Mouse (Mus musculus) intestine, postnatal 0 days (tissue): ENCODE measurements around the gene Cmtm4. TPM values are rescaled to one million over a fixed set of nuclear protein-coding genes. Genes with fewer than 3 reads are reported as not detected.

ENCODE experiments used
- ATAC-seq: fragments of 200-750 bp; cut with Nextera tagmentation; 2 replicates; pipeline ENCODE4 v1.8.0; 2017; ENCODE audit warnings: mild to moderate bottlenecking, moderate TSS enrichment, moderate library complexity
- H3K27ac ChIP-seq: fragments of 300-500 bp; sonication (generic); 2 replicates; pipeline ENCODE4 v1.5.1; 2014; ENCODE audit warnings: mild to moderate bottlenecking, low read depth, low read length, moderate library complexity
- H3K27me3 ChIP-seq: fragments of 300-500 bp; sonication (generic); replicated peaks from 2 replicates; pipeline ENCODE4 v1.6.1; 2014; ENCODE audit warnings: low read length, mixed read lengths; ENCODE audit not compliant: control insufficient read depth, insufficient read depth
- H3K36me3 ChIP-seq: fragments of 300-500 bp; sonication (generic); 2 replicates; pipeline ENCODE4 v1.6.1; 2014; ENCODE audit warnings: mild to moderate bottlenecking, moderate library complexity; ENCODE audit not compliant: control insufficient read depth, insufficient read depth
- H3K4me1 ChIP-seq: fragments of 300-500 bp; sonication (generic); replicated peaks from 2 replicates; pipeline ENCODE4 v1.6.1; 2014; ENCODE audit warnings: antibody characterized with exemption, low read length, mixed read lengths; ENCODE audit not compliant: control insufficient read depth, insufficient read depth
- H3K4me2 ChIP-seq: fragments of 300-500 bp; sonication (generic); replicated peaks from 2 replicates; pipeline ENCODE4 v1.6.1; 2014; ENCODE audit warnings: low read depth, mild to moderate bottlenecking, moderate library complexity
- H3K4me3 ChIP-seq: fragments of 300-500 bp; sonication (generic); 2 replicates; pipeline ENCODE4 v1.5.1; 2014; ENCODE audit warnings: low read depth, low read length
- H3K9ac ChIP-seq: fragments of 300-500 bp; sonication (generic); 2 replicates; pipeline ENCODE4 v1.6.1; 2014; ENCODE audit warnings: mild to moderate bottlenecking, low read depth, low read length
- H3K9me3 ChIP-seq: fragments of 300-500 bp; sonication (generic); 2 replicates; pipeline ENCODE4 v1.6.1; 2016; ENCODE audit warnings: mixed run types; ENCODE audit not compliant: control insufficient read depth
- CTCF ChIP-seq: sonication (generic); IDR thresholded peaks from 2 replicates; pipeline ENCODE4 v1.5.1; 2016; ENCODE audit warnings: low read depth, mild to moderate bottlenecking, control low read depth, antibody characterized with exemption, moderate library complexity
- WGBS: fragments of 180-500 bp; shearing (Covaris S2); extraction: QIAGEN DNeasy Blood & Tissue Kit; methylation state at CpG from one replicate; pipeline ENCODE4 v1.1.7; 2014; 5-methylcytosine and 5-hydroxymethylcytosine counted together
- polyA plus RNA-seq: library from polyadenylated mRNA; unstranded; fragments of >200 nt; fragmentation: Nextera tagmentation; extraction: Ambion mirVana; gene quantifications from 2 replicates; pipeline ENCODE4 v1.2.1, GENCODE M21; 2015

Gene Cmtm4
- polyA plus RNA-seq, 1 experiment from 2014 or later: 5.9 TPM

DNA sequence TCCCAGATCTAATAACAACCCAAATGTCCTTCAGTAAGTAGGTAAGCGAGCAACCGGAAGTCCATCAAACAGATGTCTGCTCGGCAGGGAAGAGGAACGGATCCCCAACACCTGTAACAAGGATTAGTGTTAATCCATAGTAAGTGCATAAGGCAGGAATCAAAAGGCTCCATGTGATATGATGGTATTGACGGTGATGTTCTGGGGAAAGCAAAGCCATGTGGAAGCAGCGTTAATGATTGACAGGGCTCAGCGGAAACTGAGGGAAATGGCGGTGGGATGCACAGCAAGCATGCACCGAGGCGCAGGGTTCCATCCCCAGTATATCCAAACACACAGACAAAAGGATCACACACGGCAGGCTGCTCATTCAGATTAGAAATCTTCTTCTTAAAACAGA lies 21.3 kb downstream of the Cmtm4 start:
- 40% methylated on average over 11 of the region's 11 CpGs for WGBS
- no peak for TF ChIP-seq CTCF
- Histone ChIP-seq H3K9ac (no peak overlapping the region), H3K9me3 (no peaks in the 10 kb centered on the region), H3K4me2 (peak overlapping the region; percentile 54), H3K4me3 (no peak overlapping the region), H3K27me3 (no peaks in the 10 kb centered on the region), H3K4me1 (peaks cover 12% of the 10 kb centered on the region; the same call in 1 of the 2 replicates), H3K27ac (peak overlapping the region; percentile 84), H3K36me3 (no peaks in the 10 kb centered on the region)
- peak; percentile 43 for ATAC-seq

DNA sequence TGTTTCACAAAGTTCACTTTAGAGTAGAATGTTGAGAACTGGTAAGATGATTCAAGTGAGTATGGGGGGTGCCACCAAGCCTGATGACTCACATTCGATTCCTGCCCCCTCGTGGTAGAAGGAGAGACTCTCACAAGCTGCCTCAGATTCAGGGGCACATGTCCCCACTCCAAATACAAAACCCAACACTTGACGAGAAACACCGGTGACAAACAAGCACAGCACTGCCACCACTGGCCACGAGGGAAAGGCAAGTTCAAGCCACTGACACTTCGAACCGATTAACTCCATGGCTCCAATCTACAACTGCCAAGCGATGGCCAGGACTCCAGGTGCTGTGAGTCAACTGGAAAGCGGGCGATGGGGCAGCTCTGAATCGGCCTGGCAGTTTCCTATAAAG lies 21.8 kb downstream of the Cmtm4 start:
- ATAC-seq: peak; percentile 31; the same call in 1 of the 2 replicates
- TF ChIP-seq CTCF: peak; percentile 60
- 46% methylated on average over 11 of the region's 11 CpGs for WGBS
- no peak overlapping the region for H3K4me3 ChIP-seq
- H3K4me1 ChIP-seq: peaks cover 12% of the 10 kb centered on the region; the same call in 1 of the 2 replicates
- no peak overlapping the region for H3K9ac ChIP-seq
- H3K27ac ChIP-seq: peak overlapping the region; percentile 46
- H3K27me3 ChIP-seq: no peaks in the 10 kb centered on the region
- no peaks in the 10 kb centered on the region for H3K36me3 ChIP-seq
- H3K9me3 ChIP-seq: no peaks in the 10 kb centered on the region
- peak overlapping the region; percentile 54 for H3K4me2 ChIP-seq

DNA sequence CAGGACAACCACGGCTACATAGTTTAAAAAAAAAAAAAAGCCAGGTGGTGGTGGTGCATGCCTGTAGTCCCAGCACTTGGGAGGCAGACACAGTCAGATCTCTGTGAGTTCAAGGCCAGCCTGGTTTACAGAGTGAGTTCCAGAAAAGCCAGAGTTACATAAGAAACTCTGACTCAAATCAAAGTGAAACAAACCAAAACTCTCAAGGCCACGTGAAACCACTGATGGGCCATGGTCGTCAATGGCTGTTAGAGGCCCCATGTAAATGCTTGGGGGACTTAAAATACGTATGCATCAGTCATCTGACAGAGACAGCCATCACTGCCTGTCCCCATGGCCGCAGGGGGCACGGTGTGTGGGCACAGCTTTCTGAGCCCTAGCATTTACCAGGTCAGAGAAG lies 24.5 kb downstream of the Cmtm4 start:
- H3K9ac ChIP-seq: no peak overlapping the region
- WGBS: 79% methylated on average over 6 of the region's 6 CpGs
- peaks cover 9% of the 10 kb centered on the region; the same call in 1 of the 2 replicates for H3K4me1 ChIP-seq
- H3K27ac ChIP-seq: no peak overlapping the region
- no peak for ATAC-seq
- H3K4me2 ChIP-seq: no peak overlapping the region
- H3K9me3 ChIP-seq: no peaks in the 10 kb centered on the region
- H3K36me3 ChIP-seq: no peaks in the 10 kb centered on the region
- H3K27me3 ChIP-seq: no peaks in the 10 kb centered on the region
- H3K4me3 ChIP-seq: no peak overlapping the region
- no peak for TF ChIP-seq CTCF

DNA sequence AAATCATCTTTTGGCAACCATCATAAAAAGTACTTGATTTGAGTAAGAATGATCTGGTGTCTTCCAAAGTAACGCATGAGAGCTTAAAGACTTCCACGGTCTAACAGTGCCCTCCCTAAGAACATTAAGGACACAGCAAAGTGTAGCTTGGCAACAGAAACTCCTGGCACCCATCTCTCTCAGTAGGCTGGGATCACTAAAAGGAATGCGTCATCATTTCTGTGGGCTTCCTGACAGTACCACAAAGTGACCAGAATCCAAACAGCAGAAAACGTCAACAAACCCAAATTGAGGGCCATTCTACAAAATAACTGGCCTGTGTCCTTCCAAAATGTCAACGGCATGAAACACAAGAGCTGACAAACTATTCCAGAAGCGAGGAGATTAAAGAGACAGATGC lies 25.5 kb downstream of the Cmtm4 start:
- no peaks in the 10 kb centered on the region for H3K27me3 ChIP-seq
- H3K4me1 ChIP-seq: 0 out of 2 replicates have a peak, but pooled peaks cover 4% of the 10 kb centered on the region
- no peak overlapping the region for H3K4me2 ChIP-seq
- no peak for TF ChIP-seq CTCF
- no peak overlapping the region for H3K9ac ChIP-seq
- no peak overlapping the region for H3K27ac ChIP-seq
- no peak for ATAC-seq
- H3K4me3 ChIP-seq: no peak overlapping the region
- 64% methylated on average over 6 of the region's 6 CpGs for WGBS
- no peaks in the 10 kb centered on the region for H3K36me3 ChIP-seq
- no peaks in the 10 kb centered on the region for H3K9me3 ChIP-seq

DNA sequence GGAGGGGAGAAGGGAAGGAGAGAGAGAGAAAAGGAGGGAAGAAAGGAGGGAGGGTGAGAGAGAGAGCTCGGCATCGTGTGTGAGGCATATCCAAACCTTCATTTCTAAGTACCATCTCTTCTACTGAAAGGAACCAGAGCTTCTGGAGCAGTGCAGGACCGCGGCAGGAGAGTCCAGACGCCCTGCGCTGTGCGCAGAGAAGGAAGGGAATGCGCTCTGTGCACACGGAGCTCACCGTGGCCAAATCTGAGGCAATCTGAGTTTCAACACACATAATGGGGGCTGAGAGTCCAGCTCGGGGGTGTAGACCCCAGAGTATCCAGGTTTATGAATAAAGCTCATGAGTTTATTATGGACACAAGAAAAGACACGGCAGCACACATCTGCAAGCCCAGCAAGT lies 26.0 kb downstream of the Cmtm4 start:
- Histone ChIP-seq H3K36me3 (no peaks in the 10 kb centered on the region), H3K9ac (no peak overlapping the region), H3K4me2 (no peak overlapping the region), H3K4me1 (0 out of 2 replicates have a peak, but pooled peaks cover 4% of the 10 kb centered on the region), H3K27ac (no peak overlapping the region), H3K4me3 (no peak overlapping the region), H3K27me3 (no peaks in the 10 kb centered on the region), H3K9me3 (no peaks in the 10 kb centered on the region)
- no peak for TF ChIP-seq CTCF
- no peak for ATAC-seq
- 72% methylated on average over 12 of the region's 12 CpGs for WGBS

DNA sequence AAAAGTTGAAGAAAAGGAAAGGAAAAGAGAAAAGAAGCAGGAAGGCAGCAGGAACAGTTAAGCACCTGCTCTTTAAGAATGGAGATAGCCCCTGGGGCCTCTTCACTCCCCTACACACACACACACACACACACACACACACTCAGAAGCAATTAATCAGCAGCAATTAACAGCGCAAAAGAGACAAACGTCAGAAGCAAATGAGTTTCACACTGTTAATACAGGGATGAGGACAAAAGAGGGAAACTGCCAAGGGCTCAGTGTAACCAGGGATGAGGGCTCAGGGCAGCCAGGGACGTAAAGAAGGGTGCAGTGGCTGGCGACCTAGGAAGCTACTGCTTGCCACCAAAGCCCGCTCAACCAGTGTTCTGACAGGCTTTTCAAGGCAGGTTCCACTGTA lies 28.2 kb downstream of the Cmtm4 start:
- Histone ChIP-seq H3K4me1 (no peaks in the 10 kb centered on the region), H3K4me2 (no peak overlapping the region), H3K9me3 (no peaks in the 10 kb centered on the region), H3K9ac (no peak overlapping the region), H3K36me3 (0 out of 2 replicates have a peak, but pooled peaks cover 3% of the 10 kb centered on the region), H3K27ac (no peak overlapping the region), H3K4me3 (no peak overlapping the region), H3K27me3 (no peaks in the 10 kb centered on the region)
- TF ChIP-seq CTCF: no peak
- no peak for ATAC-seq
- WGBS: 44% methylated on average over 5 of the region's 5 CpGs

DNA sequence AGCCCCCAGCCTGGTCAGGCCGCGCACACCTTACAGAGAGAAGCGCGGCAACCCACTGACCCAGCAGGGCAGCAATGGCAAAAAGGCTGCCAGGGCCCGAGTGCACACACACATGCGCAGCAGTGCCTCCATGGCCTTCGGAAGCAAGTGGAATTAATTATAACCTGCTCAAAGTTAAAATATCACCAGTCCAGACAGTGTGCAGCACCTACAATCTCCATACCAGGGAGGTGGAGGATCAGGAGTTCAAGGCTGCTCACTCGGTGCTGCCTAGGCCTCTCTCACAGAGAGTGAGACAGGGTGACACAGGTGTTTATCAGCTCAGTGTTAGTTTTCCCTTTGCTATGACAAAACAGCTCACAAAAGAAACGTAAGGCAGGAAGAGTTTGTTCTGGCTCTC lies 29.9 kb downstream of the Cmtm4 start:
- Histone ChIP-seq H3K4me2 (no peak overlapping the region), H3K9ac (no peak overlapping the region), H3K27ac (no peak overlapping the region), H3K9me3 (no peaks in the 10 kb centered on the region), H3K4me3 (no peak overlapping the region), H3K36me3 (0 out of 2 replicates have a peak, but pooled peaks cover 7% of the 10 kb centered on the region), H3K27me3 (no peaks in the 10 kb centered on the region), H3K4me1 (no peaks in the 10 kb centered on the region)
- TF ChIP-seq CTCF: no peak
- WGBS: 69% methylated on average over 9 of the region's 9 CpGs
- peak; percentile 63; the same call in 1 of the 2 replicates for ATAC-seq
